Mouse (Mus musculus): ENCODE data around the gene Akap7.

GRCm38 (mm10) chr10:25293796-25294195, 13.9 kb downstream of the Akap7 start:
- TF ChIP-seq CTCF (IDR thresholded peaks at IDR 0.05; ENCODE audit: insufficient read depth, low read length) (no peak), POLR2A (IDR thresholded peaks at IDR 0.05; ENCODE audit: borderline replicate concordance, extremely low read depth, low read depth, low read length) (no peak)

Measured in lung, adult 2 months (tissue).